Mouse (Mus musculus): ENCODE results near the gene Triap1.
"Not testable (repeated sequence)": the region's sequence is repeated elsewhere in the genome, so short reads cannot be mapped to it uniquely, and the experiment has no call there.

Triap1 gene

GRCm38 (mm10) chr5:115340577-115341313 lies at the start of gene Triap1, which contains the start of gene Gatc:
Gene Triap1, plus strand, starts transcription at chr5:115341225.
Gene Gatc, minus strand, starts transcription at chr5:115341178.
- peak; percentile 91 for DNase-seq (ENCODE audit: low read depth)

GRCm38 (mm10) chr5:115294173-115294572 lies 46.9 kb upstream of the Triap1 start:
- no peak for DNase-seq (ENCODE audit: low read depth)

DNA sequence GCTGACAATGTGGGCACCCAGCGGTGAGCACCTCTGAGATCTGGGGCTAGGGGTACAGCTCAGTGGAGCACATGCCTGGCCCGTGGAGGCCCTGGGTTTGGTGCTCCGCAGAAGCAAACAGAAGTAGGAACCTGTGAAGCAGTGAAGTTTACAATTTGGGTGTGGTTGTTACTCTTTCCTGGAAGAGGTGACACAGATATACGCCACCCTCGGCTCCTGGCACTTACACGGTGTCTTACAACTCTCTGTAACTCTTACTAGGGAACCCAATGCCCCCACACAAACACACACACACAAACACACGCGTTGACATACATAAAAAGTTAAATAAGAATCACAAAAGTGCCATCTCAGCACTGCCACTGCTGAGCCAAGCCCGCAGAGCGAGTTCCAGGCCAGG lies 44.7 kb upstream of the Triap1 start:
- no peak for DNase-seq (ENCODE audit: low read depth)

DNA sequence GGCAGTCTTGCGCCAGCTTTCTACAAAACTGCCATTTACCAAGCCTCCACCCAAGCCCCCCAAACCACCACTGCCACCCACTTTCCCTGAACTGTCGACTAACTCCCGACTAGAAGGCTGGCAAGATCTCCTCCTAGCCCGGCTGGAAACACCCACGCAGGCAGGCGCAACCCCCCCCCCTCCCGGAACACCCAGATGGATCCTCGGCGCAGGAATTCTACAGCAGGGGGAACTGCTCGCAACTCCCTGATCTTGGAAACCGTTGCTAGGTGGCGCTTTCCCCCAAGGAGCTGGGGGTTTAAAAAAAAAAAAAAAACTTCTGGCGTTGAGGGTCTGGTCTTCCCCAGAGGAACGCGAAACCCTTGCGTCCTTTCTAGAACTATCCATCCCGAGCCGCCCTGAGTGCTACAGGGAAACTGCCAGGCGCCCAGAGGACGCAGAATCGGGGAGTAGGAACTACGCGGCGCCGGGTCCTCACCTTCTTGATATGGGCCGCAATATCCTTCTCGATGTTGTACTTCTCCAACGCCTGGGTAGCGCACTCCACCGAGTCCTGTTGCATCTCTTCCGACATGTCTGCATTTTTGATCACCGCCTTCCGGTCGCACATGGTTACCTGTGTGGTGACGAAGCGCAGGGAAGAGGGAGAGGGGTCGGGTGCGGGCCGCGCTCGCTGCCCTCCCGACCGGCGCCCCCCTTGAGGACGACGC lies 40.8 kb upstream of the Triap1 start:
- DNase-seq (ENCODE audit: low read depth): no peak

GRCm38 (mm10) chr5:115300792-115301614 lies 40.0 kb upstream of the Triap1 start, which contains the start of gene Dynll1:
Gene Dynll1, minus strand, starts transcription at chr5:115300999.
- DNase-seq (ENCODE audit: low read depth): peak; percentile 100

DNA sequence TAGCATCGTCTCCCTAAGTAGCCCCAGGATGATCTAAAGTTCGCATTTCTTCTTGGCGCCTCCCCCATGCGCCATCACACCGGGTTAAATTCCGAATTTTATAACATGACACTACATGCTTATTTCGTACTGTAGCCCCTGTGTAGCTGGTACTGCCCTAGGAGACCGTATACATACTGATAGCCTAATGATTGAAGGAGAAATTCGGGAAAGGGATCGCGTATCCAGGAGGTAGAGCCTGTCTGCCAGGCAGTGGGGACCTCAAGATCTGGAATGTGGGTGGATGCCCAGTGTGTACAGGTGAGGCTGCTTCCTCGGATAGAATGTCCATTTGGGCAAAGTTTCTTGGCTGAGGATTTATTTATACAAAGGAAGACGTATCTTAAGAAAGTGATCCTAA lies 39.4 kb upstream of the Triap1 start:
- peak; percentile 27 for DNase-seq (ENCODE audit: low read depth)

DNA sequence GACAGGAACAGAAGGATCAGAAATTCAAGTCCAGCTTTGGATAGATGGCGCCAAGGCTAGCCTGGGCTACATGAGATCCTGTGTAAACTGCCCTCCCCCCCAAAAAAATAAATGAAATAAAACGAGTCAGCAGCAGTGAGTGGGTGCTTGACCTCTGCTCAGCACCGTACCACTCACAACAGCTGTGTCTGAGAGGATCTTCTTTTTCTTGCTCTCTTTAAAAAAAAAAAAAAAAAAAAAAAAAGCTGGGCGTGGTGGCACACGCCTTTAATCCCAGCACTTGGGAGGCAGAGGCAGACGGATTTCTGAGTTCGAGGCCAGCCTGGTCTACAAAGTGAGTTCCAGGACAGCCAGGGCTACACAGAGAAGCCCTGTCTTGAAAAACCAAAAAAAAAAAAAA lies 38.8 kb upstream of the Triap1 start:
- DNase-seq (ENCODE audit: low read depth): not testable (repeated sequence)

DNA sequence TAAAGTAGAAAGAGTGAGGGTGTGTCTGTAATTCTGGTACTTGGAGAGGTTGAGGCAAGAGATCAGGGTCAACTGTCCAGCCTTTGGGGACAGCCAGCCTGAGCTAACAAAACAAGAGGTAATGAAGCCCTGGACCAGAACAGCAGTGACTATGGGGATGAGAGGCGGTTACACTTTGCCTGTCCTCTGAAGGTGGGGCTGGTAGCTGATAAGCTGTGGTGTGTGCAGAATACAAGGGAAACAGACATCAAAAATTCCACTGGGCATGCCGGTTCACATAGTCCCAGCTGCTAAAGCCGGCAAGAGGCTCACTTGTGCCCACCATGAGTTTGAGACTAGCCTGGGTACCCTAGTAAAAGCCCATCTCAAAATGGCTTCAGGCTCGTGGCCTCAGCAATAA lies 28.7 kb upstream of the Triap1 start:
- no peak for DNase-seq (ENCODE audit: low read depth)

GRCm38 (mm10) chr5:115312816-115313667 lies 28.0 kb upstream of the Triap1 start:
- DNase-seq (ENCODE audit: low read depth): no peak

DNA sequence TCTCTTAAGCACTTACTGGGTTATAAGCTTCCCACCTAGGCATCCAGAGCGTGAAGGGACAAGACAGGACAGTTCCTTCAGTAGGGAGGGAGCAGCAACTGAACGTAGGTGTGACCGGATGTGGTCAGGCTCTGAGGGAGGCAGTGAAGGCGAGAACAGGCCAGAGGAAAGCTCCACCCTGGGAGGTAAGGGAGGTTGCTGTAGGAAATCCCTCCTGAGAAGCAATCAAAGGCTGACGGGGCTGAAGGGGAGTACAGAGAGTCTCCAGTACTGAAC lies 27.4 kb upstream of the Triap1 start:
- no peak for DNase-seq (ENCODE audit: low read depth)

DNA sequence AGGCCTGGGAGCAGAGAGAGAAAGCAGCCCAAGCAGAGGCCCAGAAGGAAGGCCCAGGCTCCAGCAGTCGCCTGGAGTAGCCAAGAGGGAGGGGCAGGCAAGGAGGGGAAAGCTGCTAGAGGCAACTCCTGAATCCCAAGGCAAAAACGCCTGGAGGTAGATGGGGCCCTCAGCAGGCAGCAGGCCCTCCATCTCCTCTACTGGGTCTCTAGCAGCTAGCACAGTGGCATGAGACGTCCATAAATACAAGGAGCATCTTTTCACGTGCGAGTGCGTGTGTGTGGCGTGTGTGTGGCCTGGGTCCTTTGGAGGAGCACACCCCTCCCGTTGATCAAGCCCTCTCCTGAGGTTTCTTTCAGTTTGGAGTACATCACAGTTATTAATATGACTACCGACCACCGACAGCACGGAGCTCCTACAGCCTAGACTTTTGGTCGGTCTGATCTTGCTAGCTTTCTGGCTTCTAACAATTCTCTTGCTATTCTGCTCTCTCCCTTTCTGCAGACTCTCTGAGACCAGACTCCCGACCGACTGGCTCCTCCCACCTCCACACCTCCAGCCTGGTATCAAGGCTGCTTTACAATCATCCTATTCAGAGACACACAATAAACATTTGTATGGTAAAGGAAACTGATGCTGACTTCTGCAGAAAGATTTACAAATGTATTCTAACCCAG lies 23.9 kb upstream of the Triap1 start:
- no peak for DNase-seq (ENCODE audit: low read depth)

DNA sequence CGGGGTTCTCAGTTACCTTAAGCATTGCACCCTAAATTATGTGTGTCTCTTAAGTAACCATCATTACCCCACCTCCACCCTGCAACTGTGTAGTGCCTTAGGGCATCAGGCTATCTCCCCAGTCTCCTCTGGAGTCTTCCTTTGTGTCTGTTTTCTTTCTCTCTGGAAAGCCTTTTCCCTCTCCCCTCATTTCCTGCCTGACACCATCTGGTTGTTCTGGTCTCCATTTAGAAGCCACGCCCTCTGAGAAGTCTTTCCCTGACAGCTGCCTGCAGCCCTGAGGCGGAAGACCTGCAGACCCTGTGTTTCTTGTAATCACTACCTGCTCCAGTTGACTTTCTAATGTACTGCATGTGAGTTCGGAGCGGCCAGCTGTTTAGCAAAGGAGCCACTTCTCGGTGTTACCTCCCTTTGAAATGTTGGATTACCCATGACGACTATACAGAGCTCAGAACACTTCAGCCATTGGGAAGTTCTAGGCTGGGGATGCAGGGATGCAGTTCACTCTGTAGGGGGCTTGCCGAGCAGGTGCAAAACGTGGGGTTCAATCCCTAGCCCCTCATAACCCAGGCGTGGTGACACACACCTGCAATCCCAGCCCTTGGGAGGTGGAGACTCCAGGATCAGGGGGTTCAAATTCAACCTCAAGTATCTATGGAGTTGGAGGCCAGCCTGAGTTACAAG lies 23.2 kb upstream of the Triap1 start:
- DNase-seq (ENCODE audit: low read depth): peak; percentile 50

- peak; percentile 57 for DNase-seq (ENCODE audit: low read depth)
Observed at GRCm38 (mm10) chr5:115319004-115319940, 21.8 kb upstream of the Triap1 start.

DNA sequence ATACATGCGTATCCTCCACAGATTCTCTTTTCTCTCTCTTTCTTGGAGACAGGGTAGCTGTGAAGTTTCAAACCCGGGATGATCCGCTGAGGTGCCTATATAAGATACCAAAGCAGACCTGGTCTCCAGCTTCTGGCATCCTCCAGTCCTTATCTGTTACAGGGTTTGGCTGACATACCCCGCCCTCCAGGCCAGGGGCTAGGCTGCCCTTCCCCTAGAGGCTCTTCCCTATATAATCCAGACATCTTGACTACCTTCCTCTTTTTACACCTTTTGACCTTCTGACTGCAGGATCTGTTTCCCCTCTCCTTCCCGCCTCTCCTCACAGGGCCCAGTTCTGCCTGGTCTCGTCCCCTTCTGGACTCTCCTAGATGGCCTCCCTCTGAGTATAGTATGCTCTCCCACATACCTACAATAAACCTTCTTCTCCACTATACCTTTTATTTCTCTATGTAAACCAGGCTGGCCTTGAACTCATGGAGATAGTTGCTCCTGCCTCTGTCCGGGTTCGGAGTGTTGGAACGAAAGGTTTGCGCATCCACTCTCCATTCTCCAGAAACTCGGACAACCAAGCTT lies 14.7 kb upstream of the Triap1 start:
- no peak for DNase-seq (ENCODE audit: low read depth)

- peak; percentile 97 for DNase-seq (ENCODE audit: low read depth)
Observed at GRCm38 (mm10) chr5:115326875-115327609, 14.0 kb upstream of the Triap1 start, which contains the start of gene Srsf9. Gene Srsf9, plus strand, starts transcription at chr5:115327177.

GRCm38 (mm10) chr5:115327610-115328548 lies 13.1 kb upstream of the Triap1 start:
- peak; percentile 41 for DNase-seq (ENCODE audit: low read depth)

- DNase-seq (ENCODE audit: low read depth): no peak
Observed at GRCm38 (mm10) chr5:115330955-115331354, 10.1 kb upstream of the Triap1 start.
